Mouse (Mus musculus) intestine, embryonic 16.5 days (tissue): ENCODE results near the gene Pigl. TPM values are rescaled to one million over a fixed set of nuclear protein-coding genes. Genes with fewer than 3 reads are reported as not detected.

Source experiments
- ATAC-seq: fragments of 200-750 bp; cut with Nextera tagmentation; 2 replicates; pipeline ENCODE4 v1.8.0; 2017; ENCODE audit warnings: moderate TSS enrichment, moderate library complexity
- H3K27ac ChIP-seq: fragments of 300-500 bp; sonication (generic); 2 replicates; pipeline ENCODE4 v1.5.1; 2014; ENCODE audit warnings: mild to moderate bottlenecking, low read length
- H3K27me3 ChIP-seq: fragments of 300-500 bp; sonication (generic); replicated peaks from 2 replicates; pipeline ENCODE4 v1.6.1; 2014; ENCODE audit warnings: low read length, control low read depth, mixed read lengths; ENCODE audit not compliant: control insufficient read depth, insufficient read depth
- H3K36me3 ChIP-seq: fragments of 300-500 bp; sonication (generic); 2 replicates; pipeline ENCODE4 v1.6.1; 2014; ENCODE audit warnings: low read length, control low read depth; ENCODE audit not compliant: control insufficient read depth, insufficient read depth
- H3K4me1 ChIP-seq: fragments of 300-500 bp; sonication (generic); 2 replicates; pipeline ENCODE4 v1.6.1; 2014; ENCODE audit warnings: low read length, control low read depth, mixed read lengths; ENCODE audit not compliant: control insufficient read depth, insufficient read depth
- H3K4me2 ChIP-seq: fragments of 300-500 bp; sonication (generic); 2 replicates; pipeline ENCODE4 v1.6.1; 2014; ENCODE audit warnings: low read depth, low read length, control low read depth
- H3K4me3 ChIP-seq: fragments of 300-500 bp; sonication (generic); 2 replicates; pipeline ENCODE4 v1.5.1; 2014; ENCODE audit warnings: mild to moderate bottlenecking, low read length
- H3K9ac ChIP-seq: fragments of 300-500 bp; sonication (generic); 2 replicates; pipeline ENCODE4 v1.6.1; 2014; ENCODE audit warnings: low read depth, low read length
- H3K9me3 ChIP-seq: fragments of 300-500 bp; sonication (generic); 2 replicates; pipeline ENCODE4 v1.6.1; 2016; ENCODE audit warnings: low read length, control low read depth; ENCODE audit not compliant: control insufficient read depth
- WGBS: fragments of 180-500 bp; shearing (Covaris S2); extraction: QIAGEN DNeasy Blood & Tissue Kit; methylation state at CpG from one replicate; pipeline ENCODE4 v1.1.7; 2014; 5-methylcytosine and 5-hydroxymethylcytosine counted together
- polyA plus RNA-seq: library from polyadenylated mRNA; unstranded; fragments of >200 nt; fragmentation: Nextera tagmentation; extraction: Ambion mirVana; gene quantifications from 2 replicates; pipeline ENCODE4 v1.2.1, GENCODE M21; 2015

Pigl gene
- polyA plus RNA-seq, 1 experiment from 2014 or later, result 11.8 TPM

DNA sequence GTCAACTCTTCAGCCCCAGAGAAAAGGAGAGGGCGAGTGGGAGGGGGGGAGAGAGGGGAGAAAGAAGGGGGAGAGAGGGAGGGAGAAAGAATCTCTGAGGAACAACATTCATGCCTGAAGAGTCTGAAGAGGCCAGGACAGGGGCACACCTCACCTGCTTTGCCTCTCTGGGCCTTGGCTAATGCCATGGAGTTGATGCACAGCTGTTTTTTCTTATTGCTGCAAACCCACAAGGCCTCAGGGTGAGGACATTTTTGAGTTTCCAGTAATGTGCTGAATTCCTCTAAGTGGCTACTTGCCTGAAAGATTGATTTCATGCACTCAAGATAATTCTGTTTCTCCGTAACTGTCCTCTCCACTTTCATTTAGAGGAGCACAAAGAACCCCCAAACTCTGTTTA lies 99.9 kb downstream of the Pigl start:
- no peaks in the 10 kb centered on the region for H3K27me3 ChIP-seq
- ATAC-seq, result no peak
- H3K36me3 ChIP-seq, result no peaks in the 10 kb centered on the region
- 0 out of 2 replicates have a peak overlapping the region, but pooled peaks have one; percentile 8 for H3K27ac ChIP-seq
- H3K4me1 ChIP-seq, result peaks cover 22% of the 10 kb centered on the region
- H3K4me3 ChIP-seq, result no peak overlapping the region
- H3K4me2 ChIP-seq, result no peak overlapping the region
- no peaks in the 10 kb centered on the region for H3K9me3 ChIP-seq
- no peak overlapping the region for H3K9ac ChIP-seq
- 57% methylated on average over 2 of the region's 2 CpGs for WGBS

DNA sequence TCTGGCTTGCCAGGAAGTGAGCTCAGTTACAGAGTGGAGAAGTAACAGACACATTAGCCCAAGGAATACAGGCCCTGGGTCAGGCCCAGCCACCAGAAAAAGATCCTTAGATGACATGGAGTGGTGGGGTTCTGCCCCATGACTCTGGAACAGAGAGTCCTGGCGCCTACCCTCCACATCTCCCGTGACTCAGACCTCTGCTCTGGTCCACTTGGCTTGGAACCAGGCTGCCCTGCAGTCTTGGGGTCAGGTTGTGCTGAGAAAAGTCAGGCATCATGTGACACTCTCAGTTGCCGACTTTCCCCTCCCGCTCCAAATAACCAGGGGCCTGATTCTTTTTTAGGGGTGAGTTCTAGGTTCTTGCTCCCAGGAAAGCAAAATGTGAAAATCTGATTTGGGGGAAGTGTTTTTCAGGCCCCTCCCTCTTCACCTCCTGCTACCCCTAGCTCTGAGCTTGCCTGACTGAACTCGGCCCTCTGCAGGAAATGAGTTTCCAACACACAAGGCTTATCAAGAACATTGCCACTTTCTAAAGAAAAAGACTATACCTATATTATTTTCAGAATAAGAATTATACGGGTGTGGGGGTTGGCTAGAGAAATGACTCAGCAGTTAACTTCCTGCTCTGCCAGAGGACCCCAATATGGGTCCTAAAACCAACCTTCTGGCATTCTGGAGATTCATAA lies 100.8 kb downstream of the Pigl start:
- H3K36me3 ChIP-seq, result no peaks in the 10 kb centered on the region
- H3K9me3 ChIP-seq, result no peaks in the 10 kb centered on the region
- H3K27ac ChIP-seq, result no peak overlapping the region; the same call in 1 of the 2 replicates
- H3K27me3 ChIP-seq, result no peaks in the 10 kb centered on the region
- WGBS, result 54% methylated on average over 6 of the region's 6 CpGs
- no peak overlapping the region for H3K4me2 ChIP-seq
- H3K4me3 ChIP-seq, result no peak overlapping the region
- H3K4me1 ChIP-seq, result peaks cover 14% of the 10 kb centered on the region
- ATAC-seq, result peak; percentile 20; the same call in 1 of the 2 replicates
- H3K9ac ChIP-seq, result no peak overlapping the region

- peaks cover 10% of the 10 kb centered on the region for H3K4me1 ChIP-seq
These were observed 102.3 kb downstream of the Pigl start for GRCm38 (mm10) chr11:62560463-62561016.

DNA sequence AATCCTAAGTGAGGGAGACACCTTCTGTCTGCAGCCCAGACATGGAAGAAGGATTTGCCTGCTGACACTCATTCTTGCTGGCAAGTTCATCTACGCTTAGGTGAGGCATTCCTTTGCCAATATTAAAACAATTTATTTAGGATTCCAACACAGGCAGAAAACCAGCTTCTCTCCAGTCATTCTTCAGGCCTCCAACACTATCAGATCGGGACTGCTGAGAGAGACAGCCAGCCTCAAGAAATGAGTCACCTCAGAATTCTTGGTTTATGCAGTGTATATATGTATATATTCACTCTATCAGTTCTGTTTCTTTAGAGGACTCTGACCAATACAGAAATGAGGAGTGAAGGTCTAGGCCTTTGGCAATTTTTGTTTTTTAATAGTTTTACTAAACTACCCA lies 105.3 kb downstream of the Pigl start:
- Histone ChIP-seq H3K9ac (no peak overlapping the region), H3K9me3 (no peaks in the 10 kb centered on the region), H3K4me1 (peaks cover 10% of the 10 kb centered on the region; the same call in 1 of the 2 replicates), H3K4me3 (no peak overlapping the region), H3K27ac (no peak overlapping the region), H3K36me3 (no peaks in the 10 kb centered on the region), H3K4me2 (no peak overlapping the region), H3K27me3 (no peaks in the 10 kb centered on the region)
- 76% methylated on average over 2 of the region's 2 CpGs for WGBS
- no peak for ATAC-seq

More at GRCm38 (mm10) chr11:62560463-62561016, 102.3 kb downstream of the Pigl start:
- Histone ChIP-seq H3K4me2 (peak overlapping the region; percentile 78), H3K36me3 (no peaks in the 10 kb centered on the region), H3K9me3 (no peaks in the 10 kb centered on the region), H3K27ac (no peak overlapping the region), H3K9ac (peak overlapping the region; percentile 66), H3K4me3 (peak overlapping the region; percentile 42), H3K27me3 (no peaks in the 10 kb centered on the region)
- ATAC-seq, result no peak
- WGBS, result 26% methylated on average over 43 of the region's 43 CpGs

Other genes starting within 250 kb of the Pigl start
- gene Adora2b, start 209.5 kb upstream of the Pigl start, polyA plus RNA-seq, result 9.7 and 14.0 TPM in 2 replicates
- 26.1 and 28.0 TPM in 2 replicates for gene Zswim7, start 177.1 kb upstream of the Pigl start, polyA plus RNA-seq
- gene Ttc19, start 177.0 kb upstream of the Pigl start, polyA plus RNA-seq, result 13.2 and 14.4 TPM in 2 replicates
- gene Ncor1, start 81 bp downstream of the Pigl start, polyA plus RNA-seq, result 40.2 and 42.0 TPM in 2 replicates
- gene Cenpv, start 80.8 kb downstream of the Pigl start, polyA plus RNA-seq, result 6.8 and 17.9 TPM in 2 replicates
- gene Ubb, start 92.7 kb downstream of the Pigl start, polyA plus RNA-seq, result 2,570 and 2,643 TPM in 2 replicates
- gene Trpv2, start 116.0 kb downstream of the Pigl start, polyA plus RNA-seq, result 11.0 and 11.2 TPM in 2 replicates
- 14.1 and 23.8 TPM in 2 replicates for gene Lrrc75a, start 190.1 kb downstream of the Pigl start, polyA plus RNA-seq
- gene Mmgt2, start 190.2 kb downstream of the Pigl start, polyA plus RNA-seq, result 82.9 and 86.3 TPM in 2 replicates